Mouse (Mus musculus) MEL (cell line): ENCODE measurements around the gene Tars. TPM values are rescaled to one million over a fixed set of nuclear protein-coding genes. Genes with fewer than 3 reads are reported as not detected.

Experiments
- DNase-seq: peaks from one replicate; pipeline ENCODE4 v3.0.0; 2011; ENCODE audit warnings: low read depth, low spot score
- H3K27ac ChIP-seq: 2 replicates; pipeline ENCODE4 v1.5.1; 2012; ENCODE audit warnings: low read depth, mild to moderate bottlenecking, control low read depth, low read length, moderate library complexity; ENCODE audit not compliant: control insufficient read depth
- H3K27me3 ChIP-seq, 2 experiments: fragments of 150-350 bp in 1 of 2; sonication (generic) in 1 of 2; 2 replicates each; pipeline ENCODE4 v1.6.1; 2012; ENCODE audit warnings: low read length in 2 of 2, mild to moderate bottlenecking in 2 of 2, improper control_type of control experiment in 1 of 2, moderate library complexity in 1 of 2; ENCODE audit not compliant: insufficient read depth in 2 of 2, control insufficient read depth in 1 of 2
- H3K36me3 ChIP-seq, 2 experiments: 2 replicates each; pipeline ENCODE4 v1.6.1; 2012 to 2014; ENCODE audit warnings: low read length in 2 of 2, improper control_type of control experiment in 1 of 2, inconsistent platforms in 1 of 2, mild to moderate bottlenecking in 1 of 2; ENCODE audit not compliant: insufficient read depth in 2 of 2, control insufficient read depth in 1 of 2
- H3K4me1 ChIP-seq, 2 experiments: fragments of 150-350 bp in 1 of 2; sonication (generic) in 1 of 2; 2 replicates each; pipeline ENCODE4 v1.6.1; 2012; ENCODE audit warnings: low read length in 2 of 2, improper control_type of control experiment in 1 of 2, mild to moderate bottlenecking in 1 of 2; ENCODE audit not compliant: insufficient read depth in 2 of 2, control insufficient read depth in 1 of 2
- H3K4me3 ChIP-seq, 2 experiments: fragments of 150-350 bp in 1 of 2; sonication (generic) in 1 of 2; 2 replicates each; pipeline ENCODE4 v1.5.1; 2012; ENCODE audit warnings: low read depth in 2 of 2, low read length in 2 of 2, mild to moderate bottlenecking in 2 of 2, moderate library complexity in 2 of 2, control low read depth in 1 of 2, improper control_type of control experiment in 1 of 2; ENCODE audit not compliant: control insufficient read depth in 1 of 2, insufficient read depth in 1 of 2
- H3K79me2 ChIP-seq: 2 replicates; pipeline ENCODE4 v1.6.1; 2012; ENCODE audit warnings: mild to moderate bottlenecking, low read length, moderate library complexity; ENCODE audit not compliant: control insufficient read depth, poor library complexity, insufficient read depth
- H3K9ac ChIP-seq: 2 replicates; pipeline ENCODE4 v1.6.1; 2012; ENCODE audit warnings: low read depth, mild to moderate bottlenecking, control low read depth, low read length, moderate library complexity; ENCODE audit not compliant: control insufficient read depth, poor library complexity, severe bottlenecking
- H3K9me3 ChIP-seq: fragments of 150-350 bp; sonication (generic); replicated peaks from 2 replicates; pipeline ENCODE4 v1.6.1; 2012; ENCODE audit warnings: mild to moderate bottlenecking, low read length, improper control_type of control experiment, moderate library complexity; ENCODE audit not compliant: insufficient read depth
- BHLHE40 ChIP-seq: IDR thresholded peaks from 2 replicates; pipeline ENCODE4 v1.6.1; 2012; ENCODE audit warnings: low read depth, mild to moderate bottlenecking, inconsistent platforms, low read length, improper control_type of control experiment, borderline replicate concordance
- CHD2 ChIP-seq: IDR thresholded peaks from 2 replicates; pipeline ENCODE4 v1.6.1; 2011; ENCODE audit warnings: low read length, improper control_type of control experiment
- CTCF ChIP-seq, 3 experiments: IDR thresholded peaks in 2 of 3; conservative IDR thresholded peaks in 1 of 3; 2 replicates each; pipeline ENCODE4 v1.5.1; 2011 to 2012; ENCODE audit warnings: low read length in 3 of 3, low read depth in 2 of 3, mild to moderate bottlenecking in 2 of 3, improper control_type of control experiment in 1 of 3, inconsistent platforms in 1 of 3, mixed read lengths in 1 of 3, moderate library complexity in 1 of 3; ENCODE audit not compliant: control insufficient read depth in 1 of 3, insufficient read depth in 1 of 3, poor library complexity in 1 of 3, severe bottlenecking in 1 of 3
- E2F4 ChIP-seq: IDR thresholded peaks from 2 replicates; pipeline ENCODE4 v1.6.1; 2011; ENCODE audit warnings: low read depth, low read length, improper control_type of control experiment, borderline replicate concordance
- ELF1 ChIP-seq: IDR thresholded peaks from 2 replicates; pipeline ENCODE4 v1.6.1; 2014; ENCODE audit warnings: low read depth, mild to moderate bottlenecking, inconsistent platforms, low read length, improper control_type of control experiment, moderate library complexity
- GATA1 ChIP-seq: IDR thresholded peaks from 2 replicates; pipeline ENCODE4 v1.6.1; 2011; ENCODE audit warnings: low read depth, low read length, improper control_type of control experiment
- MAFK ChIP-seq: IDR thresholded peaks from 2 replicates; pipeline ENCODE4 v1.6.1; 2011; ENCODE audit warnings: low read depth, mild to moderate bottlenecking, low read length, improper control_type of control experiment, borderline replicate concordance
- MYB ChIP-seq: IDR thresholded peaks from 2 replicates; pipeline ENCODE4 v1.6.1; 2011; ENCODE audit warnings: mild to moderate bottlenecking, low read depth, low read length, improper control_type of control experiment
- MYC ChIP-seq: IDR thresholded peaks from 2 replicates; pipeline ENCODE4 v1.6.1; 2011; ENCODE audit warnings: low read depth, mild to moderate bottlenecking, low read length, improper control_type of control experiment, moderate library complexity
- POLR2A ChIP-seq, 2 experiments: IDR thresholded peaks; 2 replicates each; pipeline ENCODE4 v1.6.1; 2011 to 2012; ENCODE audit warnings: low read length in 2 of 2, mild to moderate bottlenecking in 2 of 2, control low read depth in 1 of 2, improper control_type of control experiment in 1 of 2, low read depth in 1 of 2, moderate library complexity in 1 of 2; ENCODE audit not compliant: control insufficient read depth in 1 of 2, insufficient read depth in 1 of 2, poor library complexity in 1 of 2
- POLR2AphosphoS2 ChIP-seq: IDR thresholded peaks from 2 replicates; pipeline ENCODE4 v1.6.1; 2011; ENCODE audit warnings: low read length, improper control_type of control experiment
- POLR2AphosphoS5 ChIP-seq: IDR thresholded peaks from 2 replicates; pipeline ENCODE4 v1.6.1; 2012; ENCODE audit warnings: low read depth, borderline replicate concordance, mild to moderate bottlenecking, inconsistent platforms, low read length, moderate library complexity, mixed read lengths
- RAD21 ChIP-seq: IDR thresholded peaks from 2 replicates; pipeline ENCODE4 v1.6.1; 2011; ENCODE audit warnings: mild to moderate bottlenecking, low read depth, low read length, improper control_type of control experiment
- RCOR1 ChIP-seq: IDR thresholded peaks from 2 replicates; pipeline ENCODE4 v1.6.1; 2012; ENCODE audit warnings: low read depth, mild to moderate bottlenecking, inconsistent platforms, low read length, improper control_type of control experiment
- SMC3 ChIP-seq: IDR thresholded peaks from 2 replicates; pipeline ENCODE4 v1.6.1; 2011; ENCODE audit warnings: low read depth, low read length, improper control_type of control experiment
- TAL1 ChIP-seq: IDR thresholded peaks from 2 replicates; pipeline ENCODE4 v1.6.1; 2012; ENCODE audit warnings: mild to moderate bottlenecking, inconsistent platforms, low read length, moderate library complexity, mixed read lengths
- USF1 ChIP-seq: IDR thresholded peaks from 2 replicates; pipeline ENCODE4 v1.6.1; 2014; ENCODE audit warnings: low read depth, mild to moderate bottlenecking, inconsistent platforms, low read length, improper control_type of control experiment, moderate library complexity
- USF2 ChIP-seq, 2 experiments: IDR thresholded peaks; 2 replicates each; pipeline ENCODE4 v1.6.1; 2011 to 2012; ENCODE audit warnings: improper control_type of control experiment in 2 of 2, low read length in 2 of 2, borderline replicate concordance in 1 of 2, inconsistent platforms in 1 of 2, low read depth in 1 of 2, mild to moderate bottlenecking in 1 of 2; ENCODE audit not compliant: insufficient read depth in 1 of 2
- ZC3H11A ChIP-seq: IDR thresholded peaks from 2 replicates; pipeline ENCODE4 v1.6.1; 2012; ENCODE audit warnings: low read depth, mild to moderate bottlenecking, inconsistent platforms, low read length, improper control_type of control experiment
- ZMIZ1 ChIP-seq: IDR thresholded peaks from 2 replicates; pipeline ENCODE4 v1.6.1; 2012; ENCODE audit warnings: low read depth, mild to moderate bottlenecking, inconsistent platforms, low read length, improper control_type of control experiment, moderate library complexity
- ZNF384 ChIP-seq: IDR thresholded peaks from 2 replicates; pipeline ENCODE4 v1.6.1; 2012; ENCODE audit warnings: low read depth, mild to moderate bottlenecking, inconsistent platforms, low read length, improper control_type of control experiment
- polyA plus RNA-seq, 2 experiments: library from polyadenylated mRNA; stranded (reverse) in 1 of 2; unstranded in 1 of 2; fragments of >175 nt in 1 of 2; fragments of >200 nt in 1 of 2; gene quantifications; 2 replicates each; pipeline versions ENCODE4 v1.2.1 to v1.2.4; 2012; ENCODE audit warnings: low replicate concordance in 2 of 2, low read depth in 1 of 2; ENCODE audit not compliant: insufficient read length in 2 of 2, insufficient read depth in 1 of 2, missing spikeins in 1 of 2
- total RNA-seq: library from RNA; depleted of rRNA; stranded (reverse); fragments of 300-350 nt; gene quantifications from 2 replicates; pipeline ENCODE4 v1.2.3, GENCODE M21; 2012

Tars gene
- total and polyA plus RNA-seq, 3 experiments, result 89.0 to 1,064 (median 174) TPM

DNA sequence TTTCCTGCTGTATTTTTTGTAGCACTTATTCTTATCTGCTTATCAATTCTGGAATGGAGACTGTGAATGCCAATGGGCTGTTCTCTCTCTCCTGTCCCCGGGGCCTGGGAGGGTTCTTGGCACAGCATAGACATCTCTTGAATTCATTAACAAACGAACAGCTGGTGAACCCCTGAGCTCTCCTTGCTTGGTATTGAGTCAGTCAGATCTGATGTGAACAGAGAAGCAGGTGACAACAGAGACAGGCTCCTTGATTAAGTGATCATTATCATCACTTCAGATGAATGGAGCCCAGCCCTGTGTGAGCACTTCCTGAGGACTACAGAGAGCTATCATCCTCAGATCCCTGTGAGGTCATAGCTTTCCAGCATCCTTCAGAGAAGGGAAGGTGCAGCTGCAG is 35.4 kb downstream of the Tars start:
- no peaks in the 10 kb centered on the region for H3K36me3 ChIP-seq
- no peaks in the 10 kb centered on the region; a peak in 1 of 4 replicates for H3K27me3 ChIP-seq
- no peaks in the 10 kb centered on the region for H3K9me3 ChIP-seq
- H3K9ac ChIP-seq, result no peak overlapping the region
- DNase-seq, result no peak
- TF ChIP-seq GATA1 (no peak), TAL1 (no peak), ZNF384 (no peak), BHLHE40 (no peak), RCOR1 (no peak), POLR2AphosphoS2 (no peak), USF1 (no peak), ZC3H11A (no peak), POLR2AphosphoS5 (no peak), USF2 (IDR thresholded peaks at IDR 0.05; ENCODE audit: borderline replicate concordance in 1 of 2, insufficient read depth in 1 of 2, low read depth in 1 of 2, low read length in 2 of 2) (no peak), MYB (no peak), ZMIZ1 (no peak), RAD21 (no peak), ELF1 (no peak), POLR2A (IDR thresholded peaks at IDR 0.05; ENCODE audit: control insufficient read depth in 1 of 2, insufficient read depth in 1 of 2, low read depth in 1 of 2, low read length in 2 of 2, poor library complexity in 1 of 2) (no peak)
- no peak overlapping the region for H3K27ac ChIP-seq
- H3K4me3 ChIP-seq, result no peak overlapping the region
- H3K4me1 ChIP-seq, result no peaks in the 10 kb centered on the region
- H3K79me2 ChIP-seq, result no peaks in the 10 kb centered on the region

DNA sequence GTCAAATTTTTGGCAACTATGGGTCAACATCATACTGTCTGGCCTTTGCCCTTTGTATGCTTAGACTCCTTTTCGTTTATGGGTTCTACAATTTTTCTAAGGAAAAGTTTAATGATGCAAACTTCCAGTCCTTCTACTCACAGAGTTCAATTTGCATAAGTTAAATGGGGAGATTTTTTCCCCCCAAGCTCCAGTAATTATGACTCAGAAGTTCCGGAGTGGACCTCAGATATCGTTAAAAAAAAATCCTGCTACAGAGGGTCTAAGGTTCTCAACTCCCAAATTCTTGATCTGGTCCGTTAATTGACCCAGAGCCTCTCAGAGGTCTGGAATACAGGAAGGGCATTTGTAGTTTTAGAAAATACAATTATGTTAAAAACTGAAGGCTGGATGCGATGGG is 37.6 kb downstream of the Tars start:
- no peak overlapping the region for H3K27ac ChIP-seq
- no peak overlapping the region for H3K9ac ChIP-seq
- no peak for TF ChIP-seq POLR2AphosphoS5
- TF ChIP-seq USF2 (IDR thresholded peaks at IDR 0.05; ENCODE audit: borderline replicate concordance in 1 of 2, insufficient read depth in 1 of 2, low read depth in 1 of 2, low read length in 2 of 2), result no peak
- TF ChIP-seq RCOR1, result no peak
- TF ChIP-seq RAD21, result no peak
- TF ChIP-seq ZC3H11A, result no peak
- TF ChIP-seq SMC3, result no peak
- TF ChIP-seq USF1, result no peak
- no peak for TF ChIP-seq MYC
- TF ChIP-seq CTCF (IDR thresholded peaks at IDR 0.05 in 2 of 3, conservative IDR thresholded peaks at IDR 0.05 in 1 of 3; ENCODE audit: control insufficient read depth in 1 of 3, insufficient read depth in 1 of 3, low read depth in 2 of 3, low read length in 3 of 3, poor library complexity in 1 of 3, severe bottlenecking in 1 of 3), result no peak
- no peak for TF ChIP-seq CHD2
- no peak for TF ChIP-seq MAFK
- TF ChIP-seq E2F4, result no peak
- H3K9me3 ChIP-seq, result no peaks in the 10 kb centered on the region
- no peak overlapping the region for H3K4me3 ChIP-seq
- H3K36me3 ChIP-seq, result no peaks in the 10 kb centered on the region
- no peak for DNase-seq
- no peaks in the 10 kb centered on the region for H3K79me2 ChIP-seq
- no peaks in the 10 kb centered on the region for H3K27me3 ChIP-seq
- no peaks in the 10 kb centered on the region for H3K4me1 ChIP-seq
